Mouse (Mus musculus) cerebellum, adult 2 months (tissue): ENCODE data around the gene Ano8. TPM values are rescaled to one million over a fixed set of nuclear protein-coding genes. Genes with fewer than 3 reads are reported as not detected.

Source experiments
- DNase-seq, 2 experiments: peaks; one replicate each; pipeline ENCODE4 v3.0.0; 2021
- H3K27ac ChIP-seq: fragments of 200-500 bp; 2 replicates; pipeline ENCODE4 v1.5.1; 2012; ENCODE audit warnings: low read length, control low read depth, inconsistent platforms; ENCODE audit not compliant: insufficient read depth
- H3K27me3 ChIP-seq: fragments of 200-500 bp; 2 replicates; pipeline ENCODE4 v1.6.1; 2012; ENCODE audit warnings: inconsistent platforms, mild to moderate bottlenecking, low read length, moderate library complexity; ENCODE audit not compliant: control insufficient read depth, insufficient read depth
- H3K4me1 ChIP-seq: fragments of 200-500 bp; 2 replicates; pipeline ENCODE4 v1.6.1; 2011; ENCODE audit warnings: low read length; ENCODE audit not compliant: control insufficient read depth, insufficient read depth
- H3K4me3 ChIP-seq: fragments of 200-500 bp; replicated peaks from 2 replicates; pipeline ENCODE3; 2011; ENCODE audit warnings: mild to moderate bottlenecking, low read depth, low read length, control low read depth; ENCODE audit not compliant: insufficient read depth
- CTCF ChIP-seq: fragments of 200-500 bp; IDR thresholded peaks from 2 replicates; pipeline ENCODE4 v1.5.1; 2011; ENCODE audit warnings: low read depth, mild to moderate bottlenecking, control low read depth, low read length, moderate library complexity, borderline replicate concordance; ENCODE audit not compliant: insufficient read depth
- POLR2A ChIP-seq: fragments of 200-500 bp; IDR thresholded peaks from 2 replicates; pipeline ENCODE4 v1.6.1; 2011; ENCODE audit warnings: low read length, control low read depth, borderline replicate concordance; ENCODE audit not compliant: insufficient read depth
- WGBS: fragments of 180-500 bp; shearing (Covaris S2); methylation state at CpG from one replicate; pipeline ENCODE4 v1.1.7; 2018; 5-methylcytosine and 5-hydroxymethylcytosine counted together
- polyA plus RNA-seq: library from polyadenylated mRNA; depleted of rRNA; stranded (reverse); fragments of >200 nt; gene quantifications from 2 replicates; pipeline ENCODE4 v1.2.3, GENCODE M21; 2012

Ano8 gene
- polyA plus RNA-seq, 1 experiment: 76.2 TPM

- no peak overlapping the region for H3K27ac ChIP-seq
- no peak for DNase-seq
- peak overlapping the region; percentile 89 for H3K4me3 ChIP-seq
- H3K27me3 ChIP-seq: no peaks in the 10 kb centered on the region
- peaks cover 9% of the 10 kb centered on the region; the same call in 1 of the 2 replicates for H3K4me1 ChIP-seq
- WGBS: 89% methylated on average over 19 of the region's 19 CpGs
- no peak for TF ChIP-seq CTCF
- TF ChIP-seq POLR2A: no peak
Measured at GRCm38 (mm10) chr8:71484736-71485135, 1.0 kb downstream of the Ano8 start.

GRCm38 (mm10) chr8:71483932-71484331 is 1.8 kb downstream of the Ano8 start:
- WGBS: 62% methylated on average over 8 of the region's 8 CpGs
- no peak for TF ChIP-seq CTCF
- TF ChIP-seq POLR2A: no peak
- no peaks in the 10 kb centered on the region for H3K27me3 ChIP-seq
- H3K4me3 ChIP-seq: no peak overlapping the region
- H3K4me1 ChIP-seq: peaks cover 5% of the 10 kb centered on the region; the same call in 1 of the 2 replicates
- no peak for DNase-seq
- no peak overlapping the region for H3K27ac ChIP-seq

GRCm38 (mm10) chr8:71478943-71479342 is 6.8 kb downstream of the Ano8 start:
- no peak for DNase-seq
- Histone ChIP-seq H3K27ac (no peak overlapping the region), H3K27me3 (no peaks in the 10 kb centered on the region), H3K4me1 (peaks cover 15% of the 10 kb centered on the region), H3K4me3 (no peak overlapping the region)
- WGBS: 88% methylated on average over 11 of the region's 11 CpGs
- no peak for TF ChIP-seq CTCF
- TF ChIP-seq POLR2A: no peak

DNA sequence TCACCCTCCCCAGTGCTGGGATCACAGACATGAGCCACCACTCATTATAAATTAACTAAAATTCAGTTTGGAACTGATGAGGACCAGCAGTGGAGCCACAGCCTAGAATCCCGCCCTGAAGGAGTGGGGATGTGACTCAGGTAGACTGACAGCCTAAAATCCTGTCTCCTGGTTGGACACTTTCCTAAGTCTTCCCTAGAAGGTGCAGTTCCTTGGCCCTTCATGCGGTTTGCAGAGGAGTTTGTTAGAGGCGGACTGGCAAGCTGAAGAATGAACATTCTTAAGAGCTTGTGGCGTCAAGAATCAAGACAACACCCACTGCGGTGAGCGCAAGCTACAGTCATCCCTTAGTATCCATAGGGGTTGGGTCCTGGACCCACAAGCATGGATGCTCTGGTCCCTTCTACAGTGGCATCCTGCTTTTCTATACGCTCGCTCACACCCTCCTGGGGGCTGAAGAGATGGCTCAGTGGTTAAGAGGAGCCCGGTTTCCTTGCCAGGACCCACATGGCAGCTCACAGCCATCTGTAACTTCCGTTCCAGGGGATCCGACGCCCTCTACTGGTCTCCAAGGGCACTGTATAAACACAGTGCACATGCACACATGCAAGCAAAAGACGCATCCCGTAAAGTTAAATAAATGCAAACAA is 8.4 kb downstream of the Ano8 start:
- H3K4me3 ChIP-seq: peak overlapping the region; percentile 64
- WGBS: 46% methylated on average over 14 of the region's 14 CpGs
- DNase-seq: no peak

GRCm38 (mm10) chr8:71476099-71476940 is 9.4 kb downstream of the Ano8 start:
- Histone ChIP-seq H3K4me1 (peaks cover 15% of the 10 kb centered on the region), H3K27ac (peak overlapping the region; percentile 94), H3K27me3 (no peaks in the 10 kb centered on the region), H3K4me3 (peak overlapping the region; percentile 64)
- TF ChIP-seq POLR2A (peak; percentile 58), CTCF (no peak)
- under 1% methylated on average over 104 of the region's 121 CpGs for WGBS
- DNase-seq: peak; percentile 86 to 88

More for the DNA sequence above, 8.4 kb downstream of the Ano8 start:
- Histone ChIP-seq H3K27me3 (no peaks in the 10 kb centered on the region), H3K27ac (0 out of 2 replicates have a peak overlapping the region, but pooled peaks have one; percentile 42), H3K4me1 (peaks cover 15% of the 10 kb centered on the region)
- TF ChIP-seq POLR2A: no peak
- TF ChIP-seq CTCF: peak; percentile 58

GRCm38 (mm10) chr8:71475702-71476075 is 10.1 kb downstream of the Ano8 start:
- TF ChIP-seq POLR2A (peak; percentile 4; the same call in 1 of the 2 replicates), CTCF (no peak)
- peak overlapping the region; percentile 60 for H3K4me3 ChIP-seq
- peaks cover 19% of the 10 kb centered on the region for H3K4me1 ChIP-seq
- WGBS: 9% methylated on average over 4 of the region's 4 CpGs
- H3K27ac ChIP-seq: peak overlapping the region; percentile 94; the same call in 1 of the 2 replicates
- no peak for DNase-seq
- no peaks in the 10 kb centered on the region for H3K27me3 ChIP-seq

DNA sequence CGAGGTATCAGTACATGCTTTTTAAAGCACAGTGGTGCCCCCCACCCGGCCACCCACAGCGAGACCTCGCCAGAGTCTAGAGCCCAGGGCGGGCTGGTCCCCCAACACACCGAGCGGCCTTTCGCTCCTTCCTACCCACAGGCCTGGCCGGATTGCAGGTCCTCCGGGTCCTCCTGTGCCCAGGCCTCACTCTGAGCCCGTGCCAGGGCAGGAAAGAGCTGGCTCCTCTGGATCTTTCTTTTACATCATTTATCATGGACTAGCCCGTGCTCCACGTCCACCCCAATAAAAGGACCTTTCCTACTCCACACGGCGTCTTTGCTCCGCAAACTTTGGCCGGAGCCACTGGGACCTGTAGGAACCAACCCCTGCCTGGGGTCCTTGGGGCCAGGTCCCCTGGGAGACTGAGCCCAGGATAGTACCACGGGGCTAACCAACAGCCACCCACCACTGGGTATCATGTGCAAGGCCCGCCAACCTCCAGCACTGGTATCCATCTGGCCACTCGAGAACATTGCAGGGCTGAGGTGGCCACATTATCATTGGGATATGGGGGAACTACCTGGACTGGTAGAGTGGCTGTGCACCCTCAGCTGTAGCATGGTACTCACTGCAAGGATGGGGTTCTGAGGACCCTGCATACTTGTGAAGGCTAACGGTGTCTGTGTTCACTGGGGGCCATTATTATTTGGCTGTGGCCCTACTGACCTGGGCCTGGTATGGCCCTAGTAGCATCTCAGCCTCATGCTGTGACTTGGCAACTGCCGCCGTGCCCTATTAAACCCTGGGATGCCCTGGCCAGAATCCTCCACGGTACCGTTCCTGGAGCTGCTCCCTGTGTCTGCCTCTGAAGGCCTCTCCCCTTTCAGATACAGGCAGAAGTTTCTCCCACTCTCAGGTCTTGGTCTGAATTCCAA is 10.7 kb downstream of the Ano8 start:
- peak; percentile 65 to 67 for DNase-seq
- whole genome bisulfite sequencing: 63% methylated on average over 25 of the region's 25 CpGs
- TF ChIP-seq POLR2A: peak; percentile 11; the same call in 1 of the 2 replicates
- no peak for TF ChIP-seq CTCF
- Histone ChIP-seq H3K4me3 (no peak overlapping the region), H3K27ac (peak overlapping the region; percentile 94), H3K27me3 (no peaks in the 10 kb centered on the region), H3K4me1 (peaks cover 25% of the 10 kb centered on the region)
